Mouse (Mus musculus): Measurements from ENCODE around the gene Ascl2. TPM values are rescaled to one million over a fixed set of nuclear protein-coding genes. Genes with fewer than 3 reads are reported as not detected.

Gene Ascl2
- polyA plus RNA-seq, 1 experiment from 2014 or later: 0.40 TPM

DNA sequence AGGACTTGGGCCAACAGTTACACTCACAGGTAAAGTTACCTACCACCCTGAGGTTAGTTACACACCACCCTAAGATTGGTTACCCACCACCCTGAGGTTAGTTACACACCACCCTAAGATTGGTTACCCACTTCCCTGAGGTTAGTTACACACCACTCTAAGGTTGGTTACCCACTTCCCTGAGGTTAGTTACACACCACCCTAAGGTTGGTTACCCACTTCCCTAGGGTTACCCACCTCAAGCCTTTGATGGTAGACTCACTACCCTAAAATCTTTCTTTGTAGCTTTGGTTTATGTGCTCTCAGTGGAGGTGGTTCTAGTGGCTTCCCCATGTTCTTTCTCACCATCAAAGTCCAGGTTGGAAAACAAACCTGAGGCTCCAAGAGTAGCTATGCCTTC, 25.9 kb upstream of the Ascl2 start:
- Histone ChIP-seq H3K4me1 (no peaks in the 10 kb centered on the region), H3K4me2 (no peak overlapping the region), H3K9me3 (no peaks in the 10 kb centered on the region), H3K27ac (no peak overlapping the region), H3K4me3 (replicated peaks) (no peak overlapping the region), H3K27me3 (0 out of 2 replicates have a peak, but pooled peaks cover 3% of the 10 kb centered on the region), H3K9ac (no peak overlapping the region), H3K36me3 (replicated peaks) (no peaks in the 10 kb centered on the region)
- no peak for ATAC-seq (ENCODE audit: low FRiP score)

DNA sequence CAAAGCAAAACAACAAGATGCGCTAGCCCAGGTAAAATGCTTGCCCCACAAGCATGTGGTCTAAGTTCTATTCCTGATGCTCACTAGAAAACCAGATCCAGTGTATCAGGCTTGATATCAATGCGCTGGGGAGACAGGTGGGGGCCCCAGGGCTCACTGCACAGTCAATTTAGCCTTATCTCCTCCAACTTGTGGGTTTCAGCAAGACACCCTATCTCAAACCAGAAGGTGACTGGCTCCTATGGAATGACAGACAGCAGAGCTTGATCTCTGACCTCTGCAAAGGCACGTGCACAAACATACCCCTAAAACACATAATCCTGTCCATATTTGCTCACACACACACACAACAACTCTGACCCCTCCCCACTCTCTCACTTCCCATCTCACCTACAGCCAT, 18.7 kb upstream of the Ascl2 start:
- Histone ChIP-seq H3K36me3 (replicated peaks) (no peaks in the 10 kb centered on the region), H3K9ac (no peak overlapping the region), H3K9me3 (no peaks in the 10 kb centered on the region), H3K4me2 (no peak overlapping the region), H3K4me1 (no peaks in the 10 kb centered on the region), H3K4me3 (replicated peaks) (no peak overlapping the region), H3K27ac (no peak overlapping the region), H3K27me3 (peaks cover 6% of the 10 kb centered on the region; the same call in 1 of the 2 replicates)
- WGBS: 87% methylated on average over 3 of the region's 3 CpGs
- ATAC-seq (ENCODE audit: low FRiP score): no peak

DNA sequence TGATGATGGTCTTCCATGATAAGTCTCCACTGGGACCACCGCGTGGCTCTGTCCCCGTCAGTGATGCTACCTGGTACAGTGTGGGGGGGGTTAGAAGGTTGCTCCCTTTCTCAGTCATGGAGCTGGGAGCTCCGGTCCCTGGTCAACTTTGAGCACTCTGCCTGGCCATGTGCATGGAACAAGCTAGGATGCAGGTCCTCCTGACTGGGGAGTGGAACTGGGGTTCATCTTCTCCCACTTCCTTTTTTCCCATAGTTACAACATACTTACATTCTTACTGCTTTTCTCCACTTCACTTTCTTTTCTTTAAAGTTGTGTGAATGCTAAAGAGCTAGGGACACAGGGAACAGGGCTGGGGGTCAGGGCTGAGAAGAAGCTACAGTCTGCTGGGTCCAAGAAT, 16.1 kb upstream of the Ascl2 start:
- Histone ChIP-seq H3K27me3 (peaks cover 6% of the 10 kb centered on the region; the same call in 1 of the 2 replicates), H3K27ac (no peak overlapping the region), H3K36me3 (replicated peaks) (no peaks in the 10 kb centered on the region), H3K4me1 (no peaks in the 10 kb centered on the region), H3K9me3 (no peaks in the 10 kb centered on the region), H3K9ac (no peak overlapping the region), H3K4me3 (replicated peaks) (no peak overlapping the region), H3K4me2 (no peak overlapping the region)
- 96% methylated on average over 4 of the region's 4 CpGs for WGBS
- no peak for ATAC-seq (ENCODE audit: low FRiP score)

DNA sequence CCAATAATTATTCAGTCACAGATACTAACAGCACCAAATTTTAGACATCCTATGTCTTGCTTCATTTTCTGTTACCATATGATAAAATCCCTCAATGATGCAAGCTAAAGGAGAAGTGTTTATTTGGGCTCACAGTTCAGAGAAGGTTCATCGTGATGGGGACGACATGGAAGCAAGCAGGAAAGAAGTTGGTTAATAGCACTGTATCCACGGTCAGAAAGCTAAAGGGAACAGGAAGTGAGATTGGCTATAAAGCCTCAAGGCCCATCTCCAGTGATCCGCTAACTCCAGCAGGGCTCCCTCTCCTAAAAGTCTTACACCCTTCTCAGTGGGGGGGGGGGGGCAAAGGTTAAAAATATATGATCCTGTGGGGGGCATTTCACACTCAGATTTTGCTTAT, 12.8 kb upstream of the Ascl2 start:
- Histone ChIP-seq H3K9ac (no peak overlapping the region), H3K27ac (no peak overlapping the region), H3K27me3 (peaks cover 8% of the 10 kb centered on the region; the same call in 1 of the 2 replicates), H3K4me1 (no peaks in the 10 kb centered on the region), H3K4me3 (replicated peaks) (no peak overlapping the region), H3K36me3 (replicated peaks) (no peaks in the 10 kb centered on the region), H3K4me2 (no peak overlapping the region), H3K9me3 (no peaks in the 10 kb centered on the region)
- ATAC-seq (ENCODE audit: low FRiP score): no peak
- 82% methylated on average over 4 of the region's 4 CpGs for WGBS

DNA sequence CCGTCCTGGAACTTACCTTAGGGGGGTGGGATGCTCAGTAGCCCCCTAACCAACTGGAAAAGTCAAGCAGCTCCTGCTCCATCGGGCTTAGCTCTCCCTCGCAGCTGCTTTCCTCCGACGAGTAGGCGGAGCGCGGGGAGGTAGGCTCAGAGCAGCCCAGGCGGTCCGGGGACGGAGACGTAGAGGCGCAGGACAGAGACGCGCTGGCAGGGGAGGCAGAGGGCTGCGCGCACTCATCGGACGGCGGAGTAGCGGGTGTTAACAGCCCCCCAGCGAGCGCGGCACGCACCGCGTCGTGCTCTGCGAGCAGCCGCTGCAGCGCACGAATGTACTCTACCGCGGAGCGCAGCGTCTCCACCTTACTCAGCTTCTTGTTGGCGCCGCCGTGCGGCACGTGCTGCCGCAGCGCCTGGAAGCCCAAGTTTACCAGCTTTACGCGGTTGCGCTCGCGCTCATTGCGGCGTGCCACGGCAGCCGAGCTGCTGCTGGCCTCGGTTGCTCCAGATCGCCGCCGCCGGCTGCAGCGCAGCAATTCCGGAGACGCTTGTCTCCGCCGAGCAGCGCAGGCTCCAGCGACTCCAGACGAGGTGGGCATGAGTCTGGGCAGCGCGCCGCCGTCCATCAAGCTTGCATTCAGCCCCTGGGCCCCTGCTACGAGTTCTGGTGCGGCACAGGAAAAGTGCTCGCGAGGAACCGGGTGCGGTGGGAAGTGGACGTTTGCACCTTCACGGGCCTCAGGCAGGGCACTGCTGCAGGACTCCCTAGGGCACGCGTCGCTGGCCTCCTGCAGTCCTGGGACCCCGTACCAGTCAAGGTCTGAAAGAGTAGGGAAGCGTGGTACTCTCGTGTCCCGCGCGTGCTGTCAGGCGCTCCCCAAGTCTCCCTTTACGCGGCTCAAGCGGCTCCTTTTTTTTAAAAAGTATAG, 918 bp downstream of the Ascl2 start:
- Histone ChIP-seq H3K9ac (peak overlapping the region; percentile 38), H3K27ac (no peak overlapping the region), H3K4me3 (replicated peaks) (peak overlapping the region; percentile 46), H3K4me2 (peak overlapping the region; percentile 83), H3K27me3 (peaks cover 87% of the 10 kb centered on the region), H3K36me3 (replicated peaks) (no peaks in the 10 kb centered on the region), H3K4me1 (peaks cover 36% of the 10 kb centered on the region), H3K9me3 (no peaks in the 10 kb centered on the region)
- peak; percentile 76 for ATAC-seq (ENCODE audit: low FRiP score)
- under 1% methylated on average over 90 of the region's 90 CpGs for WGBS

DNA sequence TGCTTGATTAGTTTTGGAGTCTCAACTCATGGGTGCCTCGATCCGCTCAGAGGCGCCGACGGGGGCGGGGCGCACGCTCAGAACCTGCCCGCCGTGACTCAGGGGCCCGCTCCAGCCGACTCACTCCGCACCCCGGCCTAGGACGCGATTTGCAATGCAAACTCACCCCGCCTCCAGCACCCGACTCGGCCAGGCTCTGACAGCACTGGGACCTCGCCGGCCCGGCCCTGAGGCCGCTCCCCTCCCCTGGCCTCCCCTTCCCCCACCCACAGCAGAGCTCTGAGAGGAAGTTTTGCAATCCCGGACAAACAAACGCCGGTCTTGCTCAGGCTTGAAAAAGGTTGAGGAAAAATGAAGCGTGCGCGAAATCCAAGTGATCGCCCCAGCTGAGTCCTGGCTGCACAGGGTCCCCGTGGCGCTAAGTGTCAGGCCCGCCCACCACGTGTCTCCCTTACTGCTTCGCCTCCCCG, 1.6 kb downstream of the Ascl2 start:
- peak overlapping the region; percentile 46 for H3K4me3 ChIP-seq (replicated peaks)
- no peaks in the 10 kb centered on the region for H3K9me3 ChIP-seq
- WGBS: under 1% methylated on average over 36 of the region's 36 CpGs
- no peaks in the 10 kb centered on the region for H3K36me3 ChIP-seq (replicated peaks)
- H3K27me3 ChIP-seq: peaks cover 85% of the 10 kb centered on the region
- H3K9ac ChIP-seq: peak overlapping the region; percentile 38; the same call in 1 of the 2 replicates
- no peak overlapping the region for H3K27ac ChIP-seq
- peaks cover 36% of the 10 kb centered on the region for H3K4me1 ChIP-seq
- peak overlapping the region; percentile 83 for H3K4me2 ChIP-seq
- peak; percentile 18; the same call in 1 of the 2 replicates for ATAC-seq (ENCODE audit: low FRiP score)

DNA sequence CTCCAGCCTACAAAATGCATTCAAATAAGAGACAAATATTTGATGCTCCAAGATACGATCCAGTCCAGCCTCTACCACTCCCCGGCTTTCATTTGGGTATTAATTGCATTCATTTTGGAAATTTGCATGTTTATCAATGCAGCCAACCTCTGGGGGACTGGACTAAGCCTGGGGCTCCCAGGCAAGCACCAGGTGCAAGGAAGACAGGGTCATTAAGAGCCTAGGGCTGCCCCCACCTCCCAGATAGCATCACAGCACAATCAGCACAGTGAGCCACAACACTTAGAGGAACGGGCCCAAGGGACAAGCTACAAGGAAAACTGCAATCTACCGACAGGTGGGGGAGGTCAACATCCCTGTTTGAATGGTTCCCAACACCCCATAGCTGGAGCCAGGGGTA, 9.3 kb downstream of the Ascl2 start:
- no peak for ATAC-seq (ENCODE audit: low FRiP score)
- H3K4me3 ChIP-seq (replicated peaks): no peak overlapping the region
- 80% methylated on average over 4 of the region's 4 CpGs for WGBS
- H3K4me2 ChIP-seq: no peak overlapping the region
- no peak overlapping the region for H3K9ac ChIP-seq
- H3K4me1 ChIP-seq: peaks cover 10% of the 10 kb centered on the region; the same call in 1 of the 2 replicates
- H3K27ac ChIP-seq: no peak overlapping the region
- H3K9me3 ChIP-seq: no peaks in the 10 kb centered on the region
- peaks cover 29% of the 10 kb centered on the region for H3K27me3 ChIP-seq
- H3K36me3 ChIP-seq (replicated peaks): no peaks in the 10 kb centered on the region

DNA sequence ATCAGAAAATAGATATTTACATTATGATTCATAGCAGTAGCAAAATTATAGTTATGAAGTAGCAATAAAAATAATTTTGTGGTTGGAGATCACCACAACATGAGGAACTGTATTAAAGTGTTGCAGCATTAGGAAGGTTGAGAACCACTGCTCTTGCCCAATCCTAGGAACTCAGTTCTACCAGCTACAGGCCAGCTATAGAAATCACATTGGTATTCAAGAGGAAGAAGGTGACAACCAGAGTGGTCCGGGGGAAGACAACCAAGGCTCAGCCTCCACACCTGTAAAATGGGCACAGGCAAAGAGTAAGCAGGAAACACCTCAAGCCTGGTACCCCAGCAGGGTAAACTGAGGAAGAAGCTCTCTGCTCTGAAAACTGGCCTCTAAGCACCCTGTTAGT, 10.2 kb downstream of the Ascl2 start:
- H3K36me3 ChIP-seq (replicated peaks): no peaks in the 10 kb centered on the region
- peaks cover 2% of the 10 kb centered on the region; the same call in 1 of the 2 replicates for H3K4me1 ChIP-seq
- no peak overlapping the region for H3K27ac ChIP-seq
- no peak for ATAC-seq (ENCODE audit: low FRiP score)
- H3K4me3 ChIP-seq (replicated peaks): no peak overlapping the region
- no peaks in the 10 kb centered on the region for H3K9me3 ChIP-seq
- H3K27me3 ChIP-seq: peaks cover 21% of the 10 kb centered on the region
- H3K4me2 ChIP-seq: no peak overlapping the region
- no peak overlapping the region for H3K9ac ChIP-seq
- WGBS: 95% methylated on average over 1 of the region's 1 CpGs

DNA sequence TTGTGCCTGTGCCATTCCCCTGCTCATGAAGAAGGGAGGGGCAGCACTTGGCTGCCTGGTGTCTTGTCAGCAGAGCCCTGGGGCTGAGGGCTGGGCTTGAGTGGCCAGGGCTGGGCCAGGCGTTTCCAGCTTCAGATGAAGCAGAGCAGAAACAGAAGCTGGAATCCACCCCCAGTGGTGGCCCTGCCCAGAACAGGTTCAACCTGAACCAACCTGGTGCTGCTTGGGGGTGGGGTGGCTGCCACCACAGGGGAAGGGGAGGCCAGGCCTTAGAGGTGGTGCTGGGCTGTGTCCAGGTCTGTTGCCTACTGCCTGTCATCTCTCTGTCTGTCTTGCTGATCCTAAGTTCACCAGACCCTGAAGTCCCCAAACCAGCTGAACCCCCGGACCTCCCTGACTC, 13.0 kb downstream of the Ascl2 start:
- no peaks in the 10 kb centered on the region for H3K36me3 ChIP-seq (replicated peaks)
- WGBS: 85% methylated on average over 2 of the region's 2 CpGs
- H3K4me3 ChIP-seq (replicated peaks): no peak overlapping the region

DNA sequence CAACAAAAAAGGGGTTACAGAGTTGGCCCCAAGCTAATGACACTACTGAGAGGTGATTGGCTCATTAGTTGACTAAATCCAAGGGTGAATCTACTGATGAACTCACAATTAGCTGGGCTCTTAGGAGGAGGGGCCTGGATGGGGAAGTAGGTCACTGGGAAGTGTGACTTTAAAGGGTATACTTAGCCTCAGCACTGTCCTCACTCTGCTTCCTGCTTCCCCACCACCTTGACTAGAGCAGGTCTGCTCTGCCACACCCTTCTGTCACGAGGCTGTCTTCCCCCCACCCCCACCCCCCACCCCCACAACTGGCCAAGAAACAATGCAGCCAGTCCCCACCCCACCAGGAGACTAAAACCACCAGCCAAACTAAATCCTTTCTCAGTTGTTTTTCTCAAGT, 19.5 kb downstream of the Ascl2 start:
- no peaks in the 10 kb centered on the region for H3K36me3 ChIP-seq (replicated peaks)
- no peaks in the 10 kb centered on the region for H3K9me3 ChIP-seq
- H3K9ac ChIP-seq: no peak overlapping the region
- 0 out of 2 replicates have a peak, but pooled peaks cover 5% of the 10 kb centered on the region for H3K27me3 ChIP-seq
- WGBS: 0% methylated on average over 1 of the region's 1 CpGs
- no peaks in the 10 kb centered on the region for H3K4me1 ChIP-seq
- ATAC-seq (ENCODE audit: low FRiP score): no peak
- H3K4me2 ChIP-seq: no peak overlapping the region
- no peak overlapping the region for H3K4me3 ChIP-seq (replicated peaks)
- no peak overlapping the region for H3K27ac ChIP-seq

More for the DNA sequence above, 13.0 kb downstream of the Ascl2 start:
- ATAC-seq (ENCODE audit: low FRiP score): no peak
- no peak overlapping the region for H3K9ac ChIP-seq
- no peaks in the 10 kb centered on the region for H3K9me3 ChIP-seq
- no peak overlapping the region for H3K27ac ChIP-seq
- H3K4me2 ChIP-seq: no peak overlapping the region
- H3K27me3 ChIP-seq: peaks cover 15% of the 10 kb centered on the region; the same call in 1 of the 2 replicates
- H3K4me1 ChIP-seq: no peaks in the 10 kb centered on the region

DNA sequence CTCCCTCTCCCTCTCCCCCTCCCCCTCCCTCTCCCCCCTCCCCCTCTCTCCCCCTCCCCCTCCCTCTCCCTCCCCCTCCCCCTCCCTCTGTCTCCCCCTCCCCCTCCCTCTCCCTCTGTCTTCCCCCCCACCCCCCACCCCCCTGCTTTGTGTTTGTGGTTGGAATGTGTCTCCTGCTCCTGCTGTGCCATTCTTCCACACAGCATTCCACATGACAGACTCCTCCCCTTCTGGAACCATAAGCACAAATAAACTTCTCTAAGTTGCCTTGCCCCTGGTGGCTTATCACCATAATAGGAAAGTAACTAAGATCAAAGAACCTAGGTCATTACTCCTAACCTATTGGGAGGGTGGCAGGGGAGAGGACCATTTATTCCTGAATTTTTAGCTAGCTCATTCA, 31.4 kb downstream of the Ascl2 start:
- H3K9me3 ChIP-seq: no peaks in the 10 kb centered on the region
- H3K27me3 ChIP-seq: no peaks in the 10 kb centered on the region
- no peak overlapping the region for H3K4me2 ChIP-seq
- no peak for ATAC-seq (ENCODE audit: low FRiP score)
- H3K27ac ChIP-seq: no peak overlapping the region
- H3K36me3 ChIP-seq (replicated peaks): no peaks in the 10 kb centered on the region
- H3K4me1 ChIP-seq: no peaks in the 10 kb centered on the region
- H3K4me3 ChIP-seq (replicated peaks): no peak overlapping the region
- no peak overlapping the region for H3K9ac ChIP-seq

DNA sequence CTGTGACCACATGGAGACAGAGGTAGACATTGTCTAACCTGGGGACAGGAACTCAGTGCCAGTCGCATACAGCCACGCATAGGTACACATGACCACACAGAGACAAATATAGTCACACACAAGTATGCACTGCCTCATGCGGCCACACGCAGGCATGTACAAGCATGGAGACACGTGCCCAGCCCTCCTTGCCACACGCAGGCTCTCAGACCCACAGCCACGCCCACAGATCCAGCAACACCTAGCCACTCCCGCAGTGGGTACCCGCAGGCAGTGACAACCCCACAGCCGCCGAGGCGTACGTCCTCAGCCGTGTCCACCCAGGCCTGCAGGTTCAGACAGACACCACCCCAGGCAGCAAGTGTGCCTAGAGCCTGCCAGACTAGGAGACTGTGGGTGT, 33.4 kb downstream of the Ascl2 start:
- Histone ChIP-seq H3K9ac (no peak overlapping the region), H3K9me3 (no peaks in the 10 kb centered on the region), H3K27ac (no peak overlapping the region), H3K4me2 (no peak overlapping the region), H3K27me3 (no peaks in the 10 kb centered on the region), H3K4me1 (no peaks in the 10 kb centered on the region), H3K36me3 (replicated peaks) (no peaks in the 10 kb centered on the region), H3K4me3 (replicated peaks) (no peak overlapping the region)
- ATAC-seq (ENCODE audit: low FRiP score): no peak
- 91% methylated on average over 14 of the region's 14 CpGs for WGBS

DNA sequence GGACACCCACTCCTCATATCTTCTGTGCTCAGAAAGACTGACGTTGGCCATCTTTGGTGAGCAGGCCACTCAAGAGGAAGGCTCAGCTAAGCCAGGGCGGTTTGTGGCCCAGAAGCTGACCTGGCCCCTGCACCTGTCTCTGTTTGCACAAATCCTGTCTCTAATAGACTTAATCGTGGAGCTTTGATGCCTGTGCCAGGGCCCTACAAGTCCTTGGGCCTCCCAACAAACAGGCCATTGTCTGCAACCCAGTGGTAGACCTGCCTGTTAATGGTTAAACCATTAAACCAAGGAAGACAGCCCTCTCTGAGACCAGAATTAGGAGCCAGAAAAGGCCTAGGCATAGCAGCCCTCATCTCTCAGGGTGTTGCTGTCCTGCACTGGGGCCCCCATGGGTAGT, 36.6 kb downstream of the Ascl2 start:
- Histone ChIP-seq H3K9me3 (no peaks in the 10 kb centered on the region), H3K36me3 (replicated peaks) (no peaks in the 10 kb centered on the region)
- WGBS: 59% methylated on average over 3 of the region's 3 CpGs

More for the DNA sequence above, 36.6 kb downstream of the Ascl2 start:
- no peaks in the 10 kb centered on the region for H3K4me1 ChIP-seq
- H3K4me3 ChIP-seq (replicated peaks): no peak overlapping the region
- no peak overlapping the region for H3K9ac ChIP-seq
- H3K27ac ChIP-seq: no peak overlapping the region
- no peak overlapping the region for H3K4me2 ChIP-seq
- H3K27me3 ChIP-seq: no peaks in the 10 kb centered on the region
- no peak for ATAC-seq (ENCODE audit: low FRiP score)
